Mouse (Mus musculus) testis, adult 2 months (tissue): ENCODE results near the gene Magi2.

Experiments
- CTCF ChIP-seq: fragments of 200-500 bp; IDR thresholded peaks from 2 replicates; pipeline ENCODE4 v1.5.1; 2012; ENCODE audit warnings: low read depth, mild to moderate bottlenecking, inconsistent platforms, low read length, moderate library complexity; ENCODE audit not compliant: control insufficient read depth, insufficient read depth, insufficient replicate concordance
- POLR2A ChIP-seq: fragments of 200-500 bp; IDR thresholded peaks from 2 replicates; pipeline ENCODE4 v1.6.1; 2012; ENCODE audit warnings: low read depth, mild to moderate bottlenecking, inconsistent platforms, low read length, moderate library complexity; ENCODE audit not compliant: control insufficient read depth

DNA sequence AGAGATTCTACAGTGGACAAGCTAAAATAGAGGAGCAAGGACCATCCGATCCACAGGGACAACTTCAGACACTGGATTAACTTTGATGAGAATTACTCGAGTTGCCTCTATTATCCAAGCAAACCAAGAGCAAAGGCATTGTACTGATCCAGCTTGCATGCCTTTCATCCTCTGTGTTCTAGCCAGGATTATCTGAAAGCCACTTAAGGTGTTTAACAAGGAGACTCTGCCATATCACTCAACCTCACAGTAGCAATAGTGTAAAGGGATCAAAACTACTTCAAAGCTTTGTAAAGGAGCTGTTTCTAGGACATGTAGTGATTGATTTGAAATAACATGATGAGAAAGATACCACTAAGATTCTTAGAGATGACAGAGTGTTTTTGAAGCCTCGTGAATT lies 819.8 kb downstream of the Magi2 start:
- TF ChIP-seq CTCF (no peak), POLR2A (no peak)
